Mouse (Mus musculus) ES-E14 (cell line): ENCODE results near the gene Pou2f2.

Source experiments
- CHD2 ChIP-seq: IDR thresholded peaks from 2 replicates; pipeline ENCODE4 v1.6.1; 2014; ENCODE audit warnings: mild to moderate bottlenecking, low read depth, low read length, inconsistent platforms
- HCFC1 ChIP-seq: IDR thresholded peaks from 2 replicates; pipeline ENCODE4 v1.6.1; 2012; ENCODE audit warnings: low read length, inconsistent platforms, borderline replicate concordance; ENCODE audit not compliant: insufficient read depth
- MAFK ChIP-seq: IDR thresholded peaks from 2 replicates; pipeline ENCODE4 v1.6.1; 2014; ENCODE audit warnings: mild to moderate bottlenecking, low read depth, low read length, inconsistent platforms; ENCODE audit not compliant: insufficient read depth
- ZC3H11A ChIP-seq: IDR thresholded peaks from 2 replicates; pipeline ENCODE4 v1.6.1; 2012; ENCODE audit warnings: low read depth, mild to moderate bottlenecking, inconsistent platforms, low read length, borderline replicate concordance
- ZNF384 ChIP-seq: IDR thresholded peaks from 2 replicates; pipeline ENCODE4 v1.6.1; 2012; ENCODE audit warnings: low read depth, low read length, inconsistent platforms

- TF ChIP-seq CHD2 (no peak), ZNF384 (no peak), HCFC1 (no peak), ZC3H11A (no peak), MAFK (no peak)
Measured at GRCm38 (mm10) chr7:25150151-25150663, 29.3 kb downstream of the Pou2f2 start.
